Comparison of ENCODE assay signal across 8 mouse cellular contexts in the genomic region with DNA sequence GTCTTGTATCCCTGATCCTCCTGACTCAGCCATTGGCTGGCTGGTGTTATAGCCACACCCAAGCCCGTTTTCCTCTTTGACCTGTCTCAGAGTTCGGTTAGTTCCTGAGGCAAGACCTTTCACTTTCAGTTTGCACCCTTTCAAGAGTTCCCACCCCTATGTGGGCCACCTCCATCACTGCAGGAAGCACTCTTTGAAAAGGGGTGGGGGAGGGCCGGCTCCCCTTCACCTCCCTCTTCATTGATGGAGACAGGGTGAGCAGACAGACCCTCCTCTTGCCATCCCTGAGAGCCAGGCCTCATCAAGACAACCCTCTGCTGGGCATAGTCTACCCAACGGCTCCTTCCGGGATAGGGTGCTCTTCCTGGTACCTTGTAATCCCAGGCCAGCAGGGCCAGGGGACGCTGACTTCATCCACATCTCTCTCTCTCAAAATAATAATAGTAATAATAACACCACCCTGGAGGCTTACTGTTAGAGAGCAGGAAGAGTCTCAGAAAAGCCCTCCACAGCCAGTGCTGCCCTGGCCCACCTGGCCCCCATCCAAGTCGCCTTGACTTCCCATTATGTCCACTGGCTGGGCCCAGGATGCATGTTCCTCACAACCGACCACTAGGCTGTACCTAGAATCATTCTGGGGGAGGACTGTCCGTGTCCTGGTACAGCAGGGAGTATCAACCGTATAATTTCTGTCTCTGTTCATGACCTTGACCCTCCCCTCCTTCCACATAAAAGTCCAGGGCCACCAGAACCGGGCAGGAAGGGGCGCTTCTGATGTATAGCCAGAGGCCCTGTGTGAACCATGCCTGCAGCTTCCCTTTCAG. TPM values are rescaled to one million over a fixed set of nuclear protein-coding genes. Genes with fewer than 3 reads are reported as not detected.
DNase-seq lines count a peak whose midpoint lies in the region; ATAC-seq lines count a peak whose summit lies in the region.

No protein-coding gene starts in this region.

- 32% methylated on average over 12 of the region's 12 CpGs for WGBS in embryonic facial prominence, embryonic 15.5 days
- WGBS in limb, embryonic 12.5 days, result 22% methylated on average over 12 of the region's 12 CpGs
- WGBS in midbrain, embryonic 14.5 days, result 38% methylated on average over 12 of the region's 12 CpGs

- no peaks in the 10 kb centered on the region for H3K9me3 ChIP-seq in embryonic facial prominence, embryonic 15.5 days (replicated peaks)
- H3K9me3 ChIP-seq in limb, embryonic 12.5 days, result no peaks in the 10 kb centered on the region
- no peaks in the 10 kb centered on the region for H3K9me3 ChIP-seq in midbrain, embryonic 14.5 days (ENCODE audit: control insufficient read depth, low read length)

- intact Hi-C loops in heart, postnatal 25 days (cut with DNase I), result no loop called here

- DNase-seq in heart, adult 11 months, result peak; percentile 98
- DNase-seq in heart, postnatal 25 days (ENCODE audit: low spot score), result no peak
- DNase-seq in Muller cell, postnatal 12 days (ENCODE audit: inconsistent ontology term), result peak; percentile 56
- DNase-seq in midbrain, embryonic 14.5 days, result peak; percentile 62
- DNase-seq in thymus, postnatal 36 days, result peak; percentile 62 to 74

- peak overlapping the region; percentile 90 for H3K9ac ChIP-seq in embryonic facial prominence, embryonic 15.5 days
- H3K9ac ChIP-seq in limb, embryonic 12.5 days (replicated peaks), result peak overlapping the region; percentile 94
- peak overlapping the region; percentile 90 for H3K9ac ChIP-seq in midbrain, embryonic 14.5 days (replicated peaks; ENCODE audit: low read length)

- H3K4me3 ChIP-seq in embryonic facial prominence, embryonic 15.5 days (replicated peaks), result peak overlapping the region; percentile 72
- H3K4me3 ChIP-seq in limb, embryonic 12.5 days (replicated peaks), result peak overlapping the region; percentile 70
- H3K4me3 ChIP-seq in midbrain, embryonic 14.5 days (replicated peaks; ENCODE audit: low read depth, low read length), result peak overlapping the region; percentile 61

- peaks cover 29% of the 10 kb centered on the region for H3K36me3 ChIP-seq in embryonic facial prominence, embryonic 15.5 days
- H3K36me3 ChIP-seq in limb, embryonic 12.5 days, result peaks cover 38% of the 10 kb centered on the region
- peaks cover 16% of the 10 kb centered on the region for H3K36me3 ChIP-seq in midbrain, embryonic 14.5 days (ENCODE audit: control insufficient read depth, insufficient read depth, low read length)

- H3K4me1 ChIP-seq in embryonic facial prominence, embryonic 15.5 days, result peaks cover 21% of the 10 kb centered on the region
- peaks cover 18% of the 10 kb centered on the region for H3K4me1 ChIP-seq in limb, embryonic 12.5 days (replicated peaks)
- H3K4me1 ChIP-seq in midbrain, embryonic 14.5 days (ENCODE audit: control insufficient read depth, insufficient read depth, low read length), result peaks cover 11% of the 10 kb centered on the region

- peak overlapping the region; percentile 79 for H3K4me2 ChIP-seq in embryonic facial prominence, embryonic 15.5 days (replicated peaks)
- H3K4me2 ChIP-seq in limb, embryonic 12.5 days, result peak overlapping the region; percentile 90
- H3K4me2 ChIP-seq in midbrain, embryonic 14.5 days (ENCODE audit: low read length), result peak overlapping the region; percentile 68

- no peak for ATAC-seq in embryonic facial prominence, embryonic 15.5 days (ENCODE audit: insufficient number of reproducible peaks, low FRiP score, low TSS enrichment, low read depth)
- ATAC-seq in hematopoietic stem cell, adult 5-6 weeks (replicated peaks in 1 of 2; ENCODE audit: insufficient read depth in 1 of 2, low FRiP score in 2 of 2, low TSS enrichment in 1 of 2, low read depth in 1 of 2, poor library complexity in 2 of 2, severe bottlenecking in 2 of 2), result peak; percentile 54 to 60
- ATAC-seq in limb, embryonic 12.5 days (ENCODE audit: insufficient number of reproducible peaks, insufficient read depth, low FRiP score, low TSS enrichment, low read depth), result no peak
- ATAC-seq in midbrain, embryonic 14.5 days (ENCODE audit: low FRiP score, low TSS enrichment), result no peak

- no peaks in the 10 kb centered on the region for H3K27me3 ChIP-seq in embryonic facial prominence, embryonic 15.5 days
- H3K27me3 ChIP-seq in limb, embryonic 12.5 days, result no peaks in the 10 kb centered on the region
- H3K27me3 ChIP-seq in midbrain, embryonic 14.5 days (ENCODE audit: control insufficient read depth, insufficient read depth, low read length), result no peaks in the 10 kb centered on the region

- peak overlapping the region; percentile 82 for H3K27ac ChIP-seq in embryonic facial prominence, embryonic 15.5 days (replicated peaks)
- peak overlapping the region; percentile 82 for H3K27ac ChIP-seq in limb, embryonic 12.5 days
- peak overlapping the region; percentile 75 for H3K27ac ChIP-seq in midbrain, embryonic 14.5 days (replicated peaks; ENCODE audit: low read depth, low read length)

RNA-seq across cellular contexts. Expression of a gene that starts 1.1 kb away (rescaled TPM):
- 10 to 100 TPM; 18.2 to 24.2 TPM for total RNA-seq in heart, postnatal 25 days (2021)
- 5.6 and 7.3 TPM in 2 replicates for polyA plus RNA-seq in embryonic facial prominence, embryonic 15.5 days (2015; fragmentation: Nextera tagmentation; extraction: Ambion mirVana)
- total RNA-seq in hematopoietic stem cell, adult 5-6 weeks (2017), result 31.1 and 42.1 TPM in 2 replicates
- polyA plus RNA-seq in limb, embryonic 12.5 days (2016; fragmentation: Nextera tagmentation; extraction: Ambion mirVana), result 3.5 and 5.3 TPM in 2 replicates
- 5.5 and 5.8 TPM in 2 replicates for polyA plus RNA-seq in midbrain, embryonic 14.5 days (2014; fragmentation: Nextera tagmentation; extraction: Ambion mirVana)

RNA-seq across cellular contexts. Expression of a gene that starts 29.4 kb away (rescaled TPM):
- total RNA-seq in heart, postnatal 25 days (2021), result 1 to 10 TPM; 4.6 to 6.8 TPM
- 5.3 TPM in 2 replicates for polyA plus RNA-seq in embryonic facial prominence, embryonic 15.5 days (2015; fragmentation: Nextera tagmentation; extraction: Ambion mirVana)
- total RNA-seq in hematopoietic stem cell, adult 5-6 weeks (2017), result 13.2 and 13.3 TPM in 2 replicates
- 4.3 and 5.2 TPM in 2 replicates for polyA plus RNA-seq in limb, embryonic 12.5 days (2016; fragmentation: Nextera tagmentation; extraction: Ambion mirVana)
- polyA plus RNA-seq in midbrain, embryonic 14.5 days (2014; fragmentation: Nextera tagmentation; extraction: Ambion mirVana), result 0.51 and 0.82 TPM in 2 replicates

RNA-seq across cellular contexts. Expression of a gene that starts 54.7 kb away (rescaled TPM):
- total RNA-seq in heart, postnatal 25 days (2021), result 1 to 10 TPM; 2.9 to 3.8 TPM
- polyA plus RNA-seq in embryonic facial prominence, embryonic 15.5 days (2015; fragmentation: Nextera tagmentation; extraction: Ambion mirVana), result 13.8 and 15.6 TPM in 2 replicates
- 27.6 and 27.8 TPM in 2 replicates for total RNA-seq in hematopoietic stem cell, adult 5-6 weeks (2017)
- polyA plus RNA-seq in limb, embryonic 12.5 days (2016; fragmentation: Nextera tagmentation; extraction: Ambion mirVana), result 15.8 and 17.8 TPM in 2 replicates
- 8.7 and 11.3 TPM in 2 replicates for polyA plus RNA-seq in midbrain, embryonic 14.5 days (2014; fragmentation: Nextera tagmentation; extraction: Ambion mirVana)

Comparison
In these comparisons a context has a peak if more than half of its experiments do, and no peak if none do; other contexts are left out.
1. ATAC-seq: peak in hematopoietic stem cell, adult 5-6 weeks (2 of 2); none in embryonic facial prominence, embryonic 15.5 days (single experiment), limb, embryonic 12.5 days (single experiment) and midbrain, embryonic 14.5 days (single experiment).
2. Peak in every context shown above with its lines, with median percentiles within 50 percentile points of each other: H3K27ac ChIP-seq, H3K4me2 ChIP-seq, H3K4me3 ChIP-seq and H3K9ac ChIP-seq.